Mouse (Mus musculus) stomach, embryonic 16.5 days (tissue): ENCODE results near the gene Eef2. TPM values are rescaled to one million over a fixed set of nuclear protein-coding genes. Genes with fewer than 3 reads are reported as not detected.

ENCODE experiments used
- ATAC-seq: fragments of 200-750 bp; cut with Nextera tagmentation; 2 replicates; pipeline ENCODE4 v1.8.0; 2017; ENCODE audit warnings: moderate number of reproducible peaks, moderate TSS enrichment; ENCODE audit not compliant: insufficient read depth, low FRiP score
- H3K27ac ChIP-seq: fragments of 300-500 bp; sonication (generic); 2 replicates; pipeline ENCODE4 v1.5.1; 2014; ENCODE audit warnings: low read length
- H3K27me3 ChIP-seq: fragments of 300-500 bp; sonication (generic); 2 replicates; pipeline ENCODE4 v1.6.1; 2014; ENCODE audit warnings: low read length, control low read depth, mixed read lengths; ENCODE audit not compliant: control insufficient read depth, insufficient read depth
- H3K36me3 ChIP-seq: fragments of 300-500 bp; sonication (generic); 2 replicates; pipeline ENCODE4 v1.6.1; 2014; ENCODE audit warnings: low read length; ENCODE audit not compliant: control insufficient read depth, insufficient read depth
- H3K4me1 ChIP-seq: fragments of 300-500 bp; sonication (generic); 2 replicates; pipeline ENCODE4 v1.6.1; 2014; ENCODE audit warnings: low read length, control low read depth, mixed read lengths; ENCODE audit not compliant: control insufficient read depth, insufficient read depth
- H3K4me2 ChIP-seq: fragments of 300-500 bp; sonication (generic); 2 replicates; pipeline ENCODE4 v1.6.1; 2014; ENCODE audit warnings: low read depth, low read length, mixed read lengths
- H3K4me3 ChIP-seq: fragments of 300-500 bp; sonication (generic); replicated peaks from 2 replicates; pipeline ENCODE4 v1.5.1; 2014; ENCODE audit warnings: mild to moderate bottlenecking, low read length
- H3K9ac ChIP-seq: fragments of 300-500 bp; sonication (generic); 2 replicates; pipeline ENCODE4 v1.6.1; 2014; ENCODE audit warnings: low read length
- H3K9me3 ChIP-seq: fragments of 300-500 bp; sonication (generic); replicated peaks from 2 replicates; pipeline ENCODE4 v1.6.1; 2016; ENCODE audit warnings: low read length, control low read depth; ENCODE audit not compliant: control insufficient read depth
- WGBS: fragments of 180-500 bp; shearing (Covaris S2); extraction: QIAGEN DNeasy Blood & Tissue Kit; methylation state at CpG from one replicate; pipeline ENCODE4 v1.1.7; 2014; 5-methylcytosine and 5-hydroxymethylcytosine counted together
- polyA plus RNA-seq: library from polyadenylated mRNA; unstranded; fragments of >200 nt; fragmentation: Nextera tagmentation; extraction: Ambion mirVana; gene quantifications from 2 replicates; pipeline ENCODE4 v1.2.1, GENCODE M21; 2015

Gene Eef2
- polyA plus RNA-seq, 1 experiment from 2014 or later = 533 TPM

GRCm38 (mm10) chr10:81182336-81183333, 6.2 kb downstream of the Eef2 start, which contains the start of gene Dapk3:
Dapk3 (plus strand) TSS chr10:81183005.
- Histone ChIP-seq H3K9ac (peak within 1 kb of the TSS; percentile 84), H3K4me1 (peaks cover 38% of the 10 kb centered on the region), H3K27me3 (no peaks in the 10 kb centered on the region), H3K4me2 (peak within 1 kb of the TSS; percentile 85), H3K9me3 (no peaks in the 10 kb centered on the region), H3K36me3 (peaks cover 41% of the 10 kb centered on the region), H3K27ac (peak within 1 kb of the TSS; percentile 93), H3K4me3 (peak within 1 kb of the TSS; percentile 82)
- 4% methylated on average over 53 of the region's 53 CpGs for WGBS
- peak; percentile 94 for ATAC-seq

DNA sequence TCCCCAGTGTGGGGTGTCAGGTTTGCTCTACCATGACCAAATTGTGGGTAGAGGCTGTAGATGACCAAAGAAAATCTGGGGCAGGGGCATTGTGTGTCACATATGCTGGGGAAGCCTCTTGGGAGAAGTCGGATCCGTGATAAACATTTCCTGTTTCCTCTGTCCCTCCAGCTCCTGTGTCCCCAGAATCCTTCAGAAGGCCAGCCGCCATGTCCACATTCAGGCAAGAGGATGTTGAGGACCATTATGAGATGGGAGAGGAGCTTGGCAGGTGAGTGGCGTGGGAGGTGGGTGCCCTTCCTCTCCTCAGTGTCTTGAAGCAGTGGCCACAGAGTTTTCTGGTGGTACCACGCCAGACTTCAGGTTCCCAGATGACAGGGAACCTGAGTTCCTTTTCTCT, 7.4 kb downstream of the Eef2 start, which contains the start of gene 4930442H23Rik:
TSS of gene 4930442H23Rik (minus strand) at position 45 of the 400 bp plus-strand sequence.
- Histone ChIP-seq H3K4me2 (peak within 1 kb of the TSS; percentile 85), H3K4me1 (peaks cover 27% of the 10 kb centered on the region), H3K9ac (peak within 1 kb of the TSS; percentile 84), H3K9me3 (no peaks in the 10 kb centered on the region), H3K27ac (peak within 1 kb of the TSS; percentile 93), H3K4me3 (peak within 1 kb of the TSS; percentile 82), H3K27me3 (no peaks in the 10 kb centered on the region), H3K36me3 (peaks cover 37% of the 10 kb centered on the region)
- WGBS = 86% methylated on average over 5 of the region's 5 CpGs
- ATAC-seq = no peak

DNA sequence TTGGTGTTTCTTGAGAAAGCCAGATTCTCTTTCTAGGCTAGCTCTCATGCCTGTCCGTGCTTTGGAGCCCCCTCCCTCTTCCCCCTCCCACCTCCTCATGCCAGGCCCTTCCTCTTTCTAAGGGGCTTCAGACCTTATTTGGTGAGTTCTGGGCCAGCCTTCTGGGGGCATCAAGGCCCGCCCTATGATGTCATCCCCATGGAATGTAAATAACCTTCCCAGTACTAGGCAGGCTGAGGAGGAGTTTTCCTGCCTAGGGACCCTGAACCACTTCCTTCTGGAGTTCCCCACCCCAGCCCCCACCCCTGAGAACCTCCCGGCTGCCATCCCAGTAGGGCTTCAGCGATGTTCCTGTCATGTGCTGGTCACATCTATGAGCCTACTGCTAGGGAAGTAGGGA, 8.3 kb downstream of the Eef2 start:
- 0 out of 2 replicates have a peak overlapping the region, but pooled peaks have one; percentile 84 for H3K9ac ChIP-seq
- H3K9me3 ChIP-seq = no peaks in the 10 kb centered on the region
- H3K27ac ChIP-seq = peak overlapping the region; percentile 91
- peak; percentile 23; the same call in 1 of the 2 replicates for ATAC-seq
- H3K4me3 ChIP-seq = no peak overlapping the region
- peaks cover 28% of the 10 kb centered on the region for H3K36me3 ChIP-seq
- peaks cover 24% of the 10 kb centered on the region for H3K4me1 ChIP-seq
- H3K4me2 ChIP-seq = peak overlapping the region; percentile 85; the same call in 1 of the 2 replicates
- H3K27me3 ChIP-seq = no peaks in the 10 kb centered on the region
- WGBS = 10% methylated on average over 4 of the region's 4 CpGs

DNA sequence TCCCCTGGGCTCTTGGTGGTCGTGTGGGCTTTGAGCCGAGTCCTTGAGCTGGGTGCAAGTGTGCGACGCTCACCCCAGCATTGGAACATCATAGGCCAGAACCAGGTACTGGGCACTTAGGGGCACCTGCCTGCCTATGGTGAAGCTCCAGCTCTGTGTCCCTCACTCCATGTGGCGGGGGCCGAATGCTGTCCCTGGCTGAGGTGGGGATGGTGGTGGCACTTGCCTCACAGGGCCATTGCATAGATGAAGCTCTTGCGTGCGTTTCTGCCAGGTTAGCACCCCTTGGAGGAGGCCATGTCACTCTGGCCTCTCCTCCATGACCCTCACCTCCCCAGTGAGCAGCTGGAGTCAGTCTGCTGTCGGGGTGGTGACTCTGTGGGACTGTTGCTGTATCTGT, 10.7 kb downstream of the Eef2 start:
- H3K4me1 ChIP-seq = peaks cover 32% of the 10 kb centered on the region
- no peaks in the 10 kb centered on the region for H3K27me3 ChIP-seq
- no peak for ATAC-seq
- H3K27ac ChIP-seq = no peak overlapping the region
- H3K9me3 ChIP-seq = no peaks in the 10 kb centered on the region
- H3K9ac ChIP-seq = no peak overlapping the region
- no peak overlapping the region for H3K4me2 ChIP-seq
- 0 out of 2 replicates have a peak, but pooled peaks cover 10% of the 10 kb centered on the region for H3K36me3 ChIP-seq
- 94% methylated on average over 9 of the region's 9 CpGs for WGBS
- no peak overlapping the region for H3K4me3 ChIP-seq

DNA sequence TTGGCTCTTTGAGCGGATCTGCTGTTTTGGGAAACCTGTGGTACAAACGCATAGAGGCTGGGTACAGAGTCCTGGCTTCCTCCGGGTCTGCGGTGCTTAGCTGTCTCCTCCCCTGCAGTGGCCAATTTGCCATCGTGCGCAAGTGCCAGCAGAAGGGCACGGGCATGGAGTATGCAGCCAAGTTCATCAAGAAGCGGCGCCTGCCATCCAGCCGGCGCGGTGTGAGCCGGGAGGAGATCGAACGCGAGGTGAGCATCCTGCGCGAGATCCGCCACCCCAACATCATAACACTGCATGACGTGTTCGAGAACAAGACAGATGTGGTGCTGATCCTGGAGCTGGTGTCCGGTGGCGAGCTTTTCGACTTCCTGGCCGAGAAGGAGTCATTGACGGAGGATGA, 13.4 kb downstream of the Eef2 start:
- no peak overlapping the region for H3K4me3 ChIP-seq
- H3K27me3 ChIP-seq = no peaks in the 10 kb centered on the region; the same call in 1 of the 2 replicates
- H3K27ac ChIP-seq = no peak overlapping the region
- peaks cover 36% of the 10 kb centered on the region for H3K4me1 ChIP-seq
- H3K36me3 ChIP-seq = 0 out of 2 replicates have a peak, but pooled peaks cover 10% of the 10 kb centered on the region
- WGBS = 75% methylated on average over 26 of the region's 26 CpGs
- no peak for ATAC-seq
- H3K9me3 ChIP-seq = no peaks in the 10 kb centered on the region
- H3K4me2 ChIP-seq = no peak overlapping the region
- H3K9ac ChIP-seq = no peak overlapping the region

GRCm38 (mm10) chr10:81190236-81190911, 13.9 kb downstream of the Eef2 start:
- peaks cover 4% of the 10 kb centered on the region for H3K27me3 ChIP-seq
- 0 out of 2 replicates have a peak, but pooled peaks cover 10% of the 10 kb centered on the region for H3K36me3 ChIP-seq
- H3K27ac ChIP-seq = no peak overlapping the region; the same call in 1 of the 2 replicates
- no peak overlapping the region; the same call in 1 of the 2 replicates for H3K9ac ChIP-seq
- H3K9me3 ChIP-seq = no peaks in the 10 kb centered on the region
- WGBS = 70% methylated on average over 31 of the region's 31 CpGs
- H3K4me2 ChIP-seq = no peak overlapping the region
- no peak for ATAC-seq
- peaks cover 32% of the 10 kb centered on the region for H3K4me1 ChIP-seq
- H3K4me3 ChIP-seq = no peak overlapping the region

GRCm38 (mm10) chr10:81190912-81191321, 14.5 kb downstream of the Eef2 start:
- Histone ChIP-seq H3K9me3 (no peaks in the 10 kb centered on the region), H3K4me1 (peaks cover 32% of the 10 kb centered on the region), H3K36me3 (0 out of 2 replicates have a peak, but pooled peaks cover 10% of the 10 kb centered on the region), H3K4me2 (no peak overlapping the region), H3K27ac (peak overlapping the region; percentile 92), H3K27me3 (peaks cover 6% of the 10 kb centered on the region), H3K9ac (no peak overlapping the region; the same call in 1 of the 2 replicates), H3K4me3 (no peak overlapping the region)
- 61% methylated on average over 6 of the region's 6 CpGs for WGBS
- no peak for ATAC-seq

DNA sequence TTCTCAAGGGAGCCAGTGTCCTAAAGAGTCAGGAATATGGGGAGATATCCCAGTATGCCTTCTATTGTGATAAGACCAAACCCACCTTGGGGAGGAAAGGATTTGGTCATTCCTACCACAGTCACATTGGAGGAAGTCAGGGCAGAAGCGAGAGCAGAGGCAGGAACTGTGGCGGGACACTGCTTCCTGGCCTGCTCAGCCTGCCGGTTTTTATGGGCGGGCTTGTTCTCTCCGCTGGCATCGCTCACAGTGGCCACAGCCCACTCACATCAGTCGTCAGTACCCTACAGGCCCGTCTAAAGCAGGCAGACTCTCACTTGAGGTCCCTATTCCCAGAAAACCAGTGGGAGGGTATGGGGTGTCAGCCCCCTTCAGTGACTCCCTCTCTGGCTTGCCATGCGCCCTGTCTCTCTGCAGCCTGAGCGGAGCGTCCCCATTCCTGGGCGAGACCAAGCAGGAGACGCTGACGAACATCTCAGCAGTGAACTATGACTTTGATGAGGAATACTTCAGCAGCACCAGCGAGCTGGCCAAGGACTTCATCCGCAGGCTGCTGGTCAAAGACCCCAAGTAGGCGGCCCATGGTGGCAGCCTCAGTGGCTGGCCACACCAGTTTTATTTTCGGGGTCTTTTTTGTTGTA, 15.0 kb downstream of the Eef2 start:
- peak overlapping the region; percentile 92 for H3K27ac ChIP-seq

More for the DNA sequence above, 15.0 kb downstream of the Eef2 start:
- WGBS = 81% methylated on average over 18 of the region's 18 CpGs
- ATAC-seq = no peak
- peak overlapping the region; percentile 65; the same call in 1 of the 2 replicates for H3K4me3 ChIP-seq
- peaks cover 32% of the 10 kb centered on the region for H3K4me1 ChIP-seq
- peaks cover 6% of the 10 kb centered on the region for H3K27me3 ChIP-seq
- peak overlapping the region; percentile 93; the same call in 1 of the 2 replicates for H3K9ac ChIP-seq
- H3K36me3 ChIP-seq = 0 out of 2 replicates have a peak, but pooled peaks cover 10% of the 10 kb centered on the region
- H3K4me2 ChIP-seq = peak overlapping the region; percentile 98
- no peaks in the 10 kb centered on the region for H3K9me3 ChIP-seq
